Mouse (Mus musculus) kidney, postnatal 36 days (tissue): ENCODE data around the gene Myocd.

Source experiments
- DNase-seq, 2 experiments: peaks; one replicate each; pipeline ENCODE4 v3.0.0; 2021 to 2022; ENCODE audit warnings: mixed read lengths in 2 of 2

Gene Myocd

DNA sequence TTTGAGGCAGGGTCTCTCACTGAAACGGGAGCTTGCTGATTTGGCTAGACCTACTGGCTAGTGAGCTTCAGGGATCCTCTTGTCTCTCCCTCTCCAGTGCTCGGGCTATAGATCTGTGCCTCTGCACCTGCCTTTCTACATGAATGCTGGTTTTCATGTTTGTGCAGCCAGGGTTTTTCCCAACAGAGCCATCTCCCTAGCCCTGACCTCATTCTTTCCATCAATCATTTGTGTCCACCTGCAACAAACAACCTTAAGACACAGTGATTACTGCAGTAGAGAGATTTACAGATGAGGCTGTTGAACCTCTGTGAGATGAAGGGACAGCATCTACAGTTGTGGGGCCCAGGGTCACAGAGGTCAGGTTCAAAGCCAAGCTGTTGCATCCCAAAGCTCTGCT, 56.0 kb downstream of the Myocd start:
- DNase-seq = no peak

DNA sequence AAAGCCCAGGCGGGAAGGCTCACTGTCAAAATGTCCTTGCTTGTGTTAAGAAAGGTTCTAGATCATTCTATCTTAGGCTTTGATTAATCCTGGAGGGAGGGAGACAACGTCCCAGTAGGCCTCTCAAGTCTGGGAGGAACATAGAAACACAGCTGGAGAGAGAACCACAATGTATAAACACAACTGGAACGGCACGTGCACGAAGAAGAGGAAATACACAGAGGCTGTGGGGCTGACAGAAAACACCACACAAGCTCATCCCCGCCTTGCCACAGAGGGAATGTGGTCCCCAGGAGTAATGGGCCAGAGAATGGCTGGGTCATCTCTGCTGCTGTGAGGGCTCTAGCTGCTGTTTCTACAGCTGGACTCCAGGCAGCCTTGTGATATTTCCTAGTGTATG, 58.1 kb downstream of the Myocd start:
- DNase-seq = no peak

DNA sequence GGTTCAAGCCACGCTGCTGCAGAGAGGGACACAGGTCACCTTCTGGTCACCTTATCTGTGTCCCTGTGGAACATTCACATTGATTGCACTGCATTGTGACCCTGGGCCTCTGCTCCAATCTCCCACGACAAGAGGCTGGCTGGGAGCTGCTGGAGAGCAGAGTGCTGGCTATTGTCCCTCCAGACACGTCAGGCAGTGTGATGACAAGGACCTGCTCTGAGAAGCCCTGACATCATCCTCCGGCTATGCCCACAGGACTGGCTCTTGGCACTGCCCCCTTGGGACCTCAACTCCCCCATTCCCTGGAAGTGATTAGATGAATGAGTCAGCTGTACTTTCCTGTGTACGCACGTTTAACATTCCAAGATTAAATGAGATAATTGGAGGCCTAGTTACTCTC, 60.3 kb downstream of the Myocd start:
- DNase-seq = no peak

DNA sequence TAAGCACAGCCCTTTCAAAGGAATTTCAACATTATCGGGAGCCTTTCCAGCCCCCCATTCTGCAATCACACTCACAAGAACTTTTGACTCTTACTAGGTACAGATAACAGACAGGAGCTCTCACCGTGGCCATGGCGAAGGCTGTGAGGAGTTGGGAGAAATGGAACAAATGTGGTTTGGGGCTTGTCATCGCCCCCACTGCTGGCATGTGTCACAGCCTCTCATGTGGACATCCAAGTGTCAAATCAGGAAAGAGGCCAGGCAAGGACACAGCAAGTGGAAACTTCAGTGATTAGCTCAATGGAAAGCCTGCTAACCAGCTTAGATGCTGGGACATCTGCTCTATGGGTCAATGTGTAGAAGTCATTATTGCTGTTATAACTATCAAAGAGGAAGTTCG, 64.5 kb downstream of the Myocd start:
- no peak for DNase-seq

DNA sequence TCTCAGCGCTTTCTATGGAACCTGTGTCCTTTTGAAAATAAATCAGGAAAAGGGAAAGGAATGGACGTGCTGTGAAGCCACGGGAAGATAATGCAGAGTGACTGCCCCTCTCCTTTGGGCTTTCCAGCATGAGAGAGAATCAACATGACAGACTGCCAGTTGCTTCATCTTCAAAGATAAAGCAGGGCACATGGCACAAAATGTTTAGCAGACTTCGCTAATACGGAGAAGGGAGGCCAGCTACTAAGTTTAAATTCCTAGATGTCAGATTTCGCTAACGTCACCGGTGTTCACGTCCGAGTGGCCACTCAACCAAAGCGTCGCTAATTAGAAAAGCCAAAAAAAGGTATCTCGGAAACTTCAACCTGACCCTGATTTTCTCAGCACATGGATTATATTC, 65.1 kb downstream of the Myocd start:
- DNase-seq = no peak

DNA sequence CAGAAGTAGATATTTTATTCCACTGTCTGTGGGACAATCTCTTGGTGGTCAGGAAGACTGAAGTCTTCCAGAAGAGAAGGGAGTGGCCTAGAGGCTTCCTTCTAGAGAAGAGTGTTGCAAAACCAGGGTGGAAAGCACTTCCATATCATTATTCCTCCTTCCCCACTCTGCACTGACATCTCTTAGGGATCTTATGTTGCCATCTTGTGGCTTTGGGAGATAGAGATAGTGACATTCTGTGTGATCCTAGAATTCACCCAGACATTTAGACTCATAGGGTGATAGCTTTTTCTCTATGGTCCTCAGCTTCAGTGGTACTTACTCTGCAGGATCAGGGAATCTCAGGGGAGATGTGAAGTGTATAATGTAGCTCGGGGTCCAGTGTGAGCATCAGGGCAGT, 66.8 kb downstream of the Myocd start:
- DNase-seq = no peak

DNA sequence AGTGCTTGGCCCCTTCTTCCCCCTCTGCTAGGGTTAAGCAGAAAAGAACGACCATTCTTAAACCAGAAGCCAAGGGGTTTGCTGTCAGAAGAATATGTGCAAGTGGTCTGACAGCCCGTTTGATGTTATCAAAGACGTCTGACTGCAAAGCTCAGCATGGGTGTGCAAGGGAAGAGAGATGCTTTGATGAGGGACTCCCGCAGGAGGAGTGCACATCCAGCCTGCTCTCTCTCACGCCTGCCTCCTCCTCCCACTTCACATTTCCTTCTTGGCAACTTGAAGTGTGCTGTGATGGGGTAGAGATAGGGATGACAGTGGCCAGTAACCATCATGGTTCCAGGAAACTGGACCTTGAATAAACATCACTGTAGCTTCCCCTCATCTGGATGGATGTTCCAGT, 67.6 kb downstream of the Myocd start:
- DNase-seq = no peak

DNA sequence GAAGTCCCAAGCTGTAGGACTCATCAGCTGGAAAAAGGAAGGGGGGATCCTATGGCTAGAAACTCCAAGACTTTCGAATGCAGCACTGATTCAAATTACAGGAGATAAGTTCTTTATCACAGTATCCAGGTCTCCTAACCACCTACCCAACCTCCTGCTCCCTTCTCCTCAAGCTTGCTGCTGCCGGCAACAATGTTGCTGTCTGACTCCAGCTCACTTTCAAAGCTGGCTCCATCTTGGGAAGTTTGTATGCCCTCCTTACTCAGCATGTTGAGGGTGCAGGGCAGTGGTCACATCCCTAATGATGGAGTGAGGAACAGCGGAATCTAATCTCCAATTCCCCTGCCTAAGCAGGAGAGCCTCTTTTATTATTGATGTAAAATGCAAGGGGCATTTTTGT, 71.8 kb downstream of the Myocd start:
- no peak for DNase-seq

DNA sequence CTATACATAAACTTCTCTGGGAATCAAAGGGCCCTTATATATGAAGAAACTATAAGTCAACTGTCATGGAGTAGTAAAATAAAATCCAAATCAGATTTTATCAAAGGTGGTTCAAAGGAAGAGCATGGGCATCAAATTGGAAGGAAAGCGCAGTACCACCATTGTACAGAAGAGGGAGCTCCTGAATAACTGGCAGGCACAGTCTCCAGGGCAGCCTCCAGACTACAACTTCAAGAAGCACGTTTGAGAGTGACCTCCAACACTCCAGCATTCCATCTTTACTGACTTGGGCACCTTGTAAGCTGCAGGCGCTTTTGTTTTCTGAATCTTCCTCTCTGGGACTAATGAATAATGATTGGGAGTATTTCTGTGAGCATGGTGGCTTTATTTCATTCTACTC, 72.5 kb downstream of the Myocd start:
- DNase-seq = peak; percentile 66 to 87

DNA sequence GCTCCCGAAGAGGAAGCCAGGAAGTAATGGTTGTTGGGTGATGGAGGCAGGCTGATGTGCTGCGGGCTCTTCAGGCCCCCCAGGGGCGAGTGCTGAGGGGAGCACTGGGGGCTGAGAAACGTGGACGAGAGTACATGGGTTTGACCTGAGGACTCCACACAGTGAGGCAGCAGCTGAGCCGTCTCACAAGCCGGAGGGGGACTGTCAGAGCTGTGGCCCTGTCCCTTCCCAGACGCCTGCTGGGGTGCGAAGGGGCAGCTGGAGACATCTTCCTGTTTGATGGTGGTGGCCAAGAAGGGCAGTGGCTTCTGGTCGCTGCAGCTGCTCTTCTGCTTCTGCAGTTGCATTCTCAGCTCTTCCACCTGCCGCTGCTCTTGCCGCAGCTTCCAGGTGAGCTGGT, 82.8 kb downstream of the Myocd start:
- DNase-seq = peak in 1 of 2 experiments; percentile 5

DNA sequence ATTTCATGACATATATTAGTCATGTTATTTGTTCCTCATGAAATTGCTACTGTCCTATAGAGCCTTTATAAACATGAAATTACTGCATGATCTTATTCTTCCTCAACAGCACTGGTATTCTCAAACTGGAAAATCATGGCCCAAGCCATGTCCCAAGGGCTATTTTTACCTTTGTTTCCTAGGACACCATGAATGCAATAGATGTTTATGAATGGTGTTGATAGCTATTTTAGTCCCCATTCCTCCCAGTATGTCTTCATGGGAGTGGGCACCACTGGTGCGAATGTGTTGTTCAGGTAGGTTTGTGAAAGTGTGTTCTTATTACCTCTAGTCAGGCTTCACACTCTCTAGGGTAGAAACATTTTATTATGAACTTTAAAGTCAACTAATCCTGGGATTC, 84.7 kb downstream of the Myocd start:
- no peak for DNase-seq

DNA sequence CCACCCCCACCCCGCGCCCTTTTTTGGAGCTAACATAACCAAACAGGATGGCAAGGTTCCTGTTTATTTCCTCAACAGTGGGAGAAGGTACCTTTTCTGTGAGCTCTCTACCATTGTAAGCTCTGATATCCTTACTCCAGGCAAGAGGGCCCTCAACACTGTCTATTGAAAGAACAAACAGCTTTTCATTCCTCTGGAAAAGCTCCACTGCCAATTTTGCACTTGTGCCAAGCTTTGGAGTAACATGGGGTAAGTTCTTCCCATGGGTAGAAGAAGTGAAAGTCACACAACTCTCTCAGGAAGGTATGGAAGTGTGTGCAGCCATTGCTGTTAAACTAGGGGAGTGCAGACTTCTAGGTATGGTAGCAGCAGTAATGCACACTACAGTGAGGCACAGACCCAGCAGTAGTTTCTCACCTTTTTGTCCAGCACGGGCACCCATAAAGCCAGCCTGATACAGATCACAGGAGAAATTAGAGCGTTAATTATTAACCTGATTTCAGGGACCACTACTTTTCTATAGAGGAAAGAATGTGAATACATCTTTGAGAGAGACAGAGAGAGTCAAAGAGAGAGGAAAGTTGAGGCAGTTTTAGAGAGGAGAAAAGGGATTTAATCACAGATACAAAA, 99.6 kb downstream of the Myocd start:
- peak; percentile 13 to 42 for DNase-seq

DNA sequence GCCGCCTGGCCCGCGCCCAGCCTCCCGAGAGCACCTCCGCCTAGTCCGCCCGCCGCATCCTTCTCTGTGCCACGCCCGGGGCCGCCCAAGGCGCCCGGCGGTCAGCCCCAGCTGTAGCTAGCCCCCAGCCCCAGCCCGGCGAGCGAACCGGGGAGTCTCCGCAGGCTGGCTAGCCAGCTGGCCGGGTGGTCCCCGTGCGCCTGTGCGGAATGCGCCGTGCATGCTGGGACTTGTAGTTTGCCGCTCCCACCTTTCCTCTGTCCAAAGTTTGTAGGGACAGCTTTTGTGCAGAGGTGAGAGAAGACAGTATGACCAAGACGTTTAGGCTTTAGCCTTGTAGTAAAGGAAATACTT, 107.0 kb downstream of the Myocd start, which contains the start of gene Arhgap44:
TSS of gene Arhgap44 (minus strand) at position 195 of the 354 bp plus-strand sequence.
- DNase-seq = peak; percentile 74 to 85

DNA sequence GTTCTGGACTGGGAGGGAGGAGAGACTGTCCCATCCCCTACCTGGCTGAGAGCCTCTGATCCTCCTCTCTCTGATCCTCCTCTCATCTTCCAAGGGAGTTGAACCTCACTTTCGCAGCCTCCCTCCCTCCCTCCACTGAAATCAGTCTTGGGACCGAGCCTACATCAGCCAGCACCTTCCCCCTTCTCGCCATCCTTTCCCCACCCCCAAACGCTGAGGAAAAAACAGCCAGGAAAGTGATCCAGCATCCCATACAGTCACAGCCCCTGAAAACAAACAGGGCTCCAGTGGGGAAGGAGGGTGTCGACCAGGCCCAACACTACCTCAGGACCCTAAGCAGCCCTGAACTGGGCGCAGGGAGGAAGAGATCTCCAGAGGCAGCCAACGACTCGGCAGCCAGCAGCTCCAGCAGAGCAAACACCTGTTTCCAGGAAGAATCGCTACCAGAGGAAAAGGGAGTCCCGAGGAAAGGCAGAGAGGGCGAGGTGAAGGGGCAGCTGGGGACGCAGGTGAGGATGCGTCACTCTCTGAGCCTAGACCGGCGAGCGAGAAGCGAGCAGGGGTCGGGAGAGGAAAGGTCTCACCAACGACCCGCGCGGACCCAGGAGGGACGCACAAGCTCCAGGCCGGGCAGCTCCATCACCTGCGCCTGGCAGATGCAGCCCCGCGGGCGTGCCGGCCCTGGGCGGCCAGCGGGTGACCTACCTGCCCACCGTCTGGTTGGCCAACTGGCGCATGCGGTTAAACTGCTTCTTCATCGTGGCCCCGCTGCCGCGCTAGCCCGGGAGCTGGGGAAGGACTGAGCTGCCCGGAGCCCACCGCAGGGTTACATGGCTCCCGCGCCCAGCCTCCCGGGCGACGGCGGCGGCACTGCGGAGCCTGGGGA, 107.7 kb downstream of the Myocd start:
- DNase-seq = peak in 1 of 2 experiments; percentile 48

DNA sequence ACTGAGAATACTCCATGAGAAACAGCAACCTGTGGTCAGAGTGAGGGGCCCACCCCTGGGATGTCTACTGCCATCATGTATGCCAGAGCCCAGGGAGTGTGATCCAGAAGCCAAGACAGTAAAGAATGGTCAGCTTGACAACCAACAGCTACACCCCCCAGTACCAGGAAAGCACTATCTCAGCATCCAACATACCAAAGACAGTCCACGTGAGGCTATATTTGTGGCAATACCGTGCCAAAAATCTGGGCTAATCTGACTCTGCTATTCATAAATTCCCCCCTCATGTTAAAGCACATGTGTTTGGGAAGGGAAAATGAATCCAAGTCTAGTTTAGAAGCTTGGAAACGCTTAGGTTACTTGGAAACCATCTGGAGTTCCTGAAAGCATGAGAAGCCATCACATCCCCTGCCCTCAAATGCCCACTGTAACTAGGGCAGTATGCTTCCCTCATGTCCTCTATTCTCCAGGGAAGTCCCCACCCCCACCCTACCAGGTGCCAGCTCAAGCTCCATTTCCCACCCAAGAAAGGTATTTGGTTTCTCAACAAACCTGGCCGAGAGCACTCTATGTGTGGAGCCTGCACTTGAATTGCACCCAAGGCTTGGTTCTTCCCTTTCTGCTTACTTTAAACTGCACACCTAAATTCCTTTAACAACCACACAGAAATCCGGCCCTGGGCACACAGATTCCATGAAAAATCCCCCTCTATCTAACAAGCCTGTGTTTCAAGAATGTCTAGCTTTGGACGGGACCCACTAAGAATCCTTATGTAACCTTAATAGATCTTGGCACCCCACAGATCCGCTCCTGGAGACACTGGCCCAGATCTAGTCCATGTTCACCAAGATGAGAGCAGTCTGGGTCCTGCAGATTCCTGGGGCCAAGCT, 108.6 kb downstream of the Myocd start:
- DNase-seq = no peak

DNA sequence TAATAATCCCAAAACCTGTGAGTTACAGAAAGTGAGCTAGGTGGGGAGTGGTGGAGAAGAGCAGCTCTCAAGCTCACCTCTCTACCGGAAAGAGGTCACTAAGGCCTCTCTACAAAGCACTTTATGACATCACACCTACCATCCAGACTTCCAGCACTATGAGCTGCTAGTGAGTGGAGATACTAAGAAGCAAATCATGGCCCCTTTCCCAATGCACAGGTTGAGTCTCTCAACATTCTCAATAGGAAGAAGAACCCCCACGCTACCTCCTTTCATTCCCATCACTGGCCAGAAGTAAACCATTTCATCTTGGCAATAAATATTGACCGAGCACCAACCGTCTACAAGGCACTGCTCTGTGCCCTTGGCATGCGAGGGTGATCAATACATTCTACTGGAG, 110.0 kb downstream of the Myocd start, which contains the start of gene 1700086D15Rik:
TSS of gene 1700086D15Rik (minus strand) at position 101 of the 400 bp plus-strand sequence.
- no peak for DNase-seq

DNA sequence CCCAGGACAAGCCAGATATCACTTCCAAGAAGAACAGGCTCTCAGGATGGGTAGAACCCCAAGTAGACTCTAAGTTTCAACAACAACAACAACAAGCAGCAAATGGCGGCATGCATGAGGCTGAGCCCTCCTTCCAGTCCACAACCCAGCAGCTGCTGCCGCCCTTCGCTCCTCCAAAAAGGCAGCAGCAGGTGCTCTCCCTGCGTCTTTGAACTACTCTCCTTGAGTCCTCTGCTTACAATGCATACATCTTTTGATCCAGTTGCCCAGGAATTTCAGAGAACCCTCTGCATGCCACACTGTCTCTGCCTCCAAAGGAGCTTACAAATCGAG, 111.2 kb downstream of the Myocd start:
- DNase-seq = no peak

DNA sequence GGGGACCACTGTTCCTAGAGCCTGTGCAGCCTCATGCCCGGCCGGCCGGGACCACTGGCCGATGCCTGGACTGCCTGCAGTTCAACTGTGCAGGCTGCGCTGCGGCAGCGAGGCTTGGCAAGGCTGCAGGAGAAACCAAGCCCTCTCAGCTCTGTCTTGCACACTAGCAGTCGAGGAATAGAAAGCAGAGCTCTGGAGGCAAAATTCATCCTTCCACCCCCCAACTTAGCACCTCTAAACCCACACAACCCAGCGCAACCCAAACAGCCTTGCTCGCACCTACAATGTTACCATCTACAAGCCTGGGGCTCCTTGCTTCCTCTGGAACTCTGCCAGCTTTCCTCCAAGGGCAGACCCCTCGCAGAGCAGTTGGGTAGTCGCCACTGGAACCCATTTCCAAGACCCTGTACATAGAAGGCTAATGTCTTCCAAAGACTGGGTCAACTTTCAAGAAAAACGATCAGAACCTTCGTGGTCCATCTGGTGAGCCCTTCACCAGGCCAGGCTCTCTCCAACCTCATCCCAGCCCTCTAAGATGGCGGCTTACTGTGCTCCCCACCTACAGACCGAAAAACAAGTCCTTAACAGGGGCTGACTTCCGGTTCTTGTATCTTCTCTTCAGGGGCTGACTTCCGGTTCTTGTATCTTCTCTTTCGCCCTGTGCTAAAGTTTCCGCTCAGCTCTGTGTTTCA, 111.7 kb downstream of the Myocd start:
- no peak for DNase-seq

DNA sequence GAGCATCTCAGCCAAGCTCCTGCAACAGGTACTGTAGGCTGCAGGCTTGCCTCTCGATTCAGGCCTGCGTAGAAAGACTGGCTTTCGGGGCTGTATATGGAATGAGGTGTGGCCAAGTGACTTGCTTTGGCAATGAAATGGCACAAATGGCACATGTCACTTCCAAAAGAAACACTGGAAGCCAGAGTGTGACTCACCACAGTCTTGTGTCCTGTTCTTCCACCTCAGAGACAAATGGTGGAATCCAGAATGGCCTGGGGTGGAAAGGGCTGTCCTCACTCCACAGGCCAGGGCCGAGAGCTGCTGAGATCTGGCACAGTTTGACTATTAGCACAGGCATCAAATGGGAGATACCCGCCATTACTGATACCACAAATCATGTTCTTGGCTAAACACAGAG, 116.8 kb downstream of the Myocd start:
- no peak for DNase-seq

DNA sequence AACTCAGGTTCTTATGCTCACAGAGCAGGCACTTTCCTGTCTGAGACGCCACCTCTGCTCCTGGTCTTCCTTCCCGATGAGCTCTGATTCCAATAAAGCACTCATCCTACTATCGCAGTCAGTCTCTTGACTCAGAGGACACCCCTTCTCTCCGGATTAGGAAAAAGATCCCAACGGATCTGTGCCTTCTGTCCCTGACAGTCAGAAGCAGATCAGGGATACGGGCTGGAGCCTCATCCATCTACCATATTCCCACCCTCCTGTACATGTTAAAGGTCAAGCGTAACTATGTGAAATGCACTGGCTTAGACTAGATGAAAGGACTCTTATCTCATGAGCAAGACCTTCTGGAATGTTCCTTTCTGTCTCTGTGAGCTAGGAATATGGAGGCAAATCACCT, 121.3 kb downstream of the Myocd start:
- DNase-seq = no peak

DNA sequence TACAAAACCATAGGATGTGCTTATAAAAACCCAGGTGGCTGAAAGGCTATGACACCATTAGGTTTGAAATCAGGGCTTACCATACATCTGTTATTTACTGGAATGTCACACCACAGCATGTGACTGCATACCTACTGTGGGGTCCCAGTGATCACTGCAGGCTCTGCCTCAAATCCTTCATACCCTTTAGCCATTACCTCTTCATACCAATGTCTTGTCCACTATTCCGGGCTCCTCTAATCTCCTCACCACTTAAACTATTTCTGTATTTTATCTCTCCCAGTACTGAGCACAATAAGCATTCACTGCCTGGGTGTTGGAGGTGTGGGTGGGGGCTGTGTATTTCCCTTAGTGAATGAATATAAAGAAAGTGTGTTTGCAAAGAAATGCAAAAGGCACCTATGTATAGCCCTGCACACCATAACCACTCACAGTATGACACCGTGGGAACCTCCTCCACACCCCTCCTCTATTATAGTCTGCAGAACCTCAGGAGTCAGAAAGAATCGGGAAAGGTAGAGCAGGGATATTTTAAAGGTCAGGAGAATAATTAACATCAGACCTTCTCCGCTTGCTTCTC, 126.9 kb downstream of the Myocd start:
- DNase-seq = no peak

DNA sequence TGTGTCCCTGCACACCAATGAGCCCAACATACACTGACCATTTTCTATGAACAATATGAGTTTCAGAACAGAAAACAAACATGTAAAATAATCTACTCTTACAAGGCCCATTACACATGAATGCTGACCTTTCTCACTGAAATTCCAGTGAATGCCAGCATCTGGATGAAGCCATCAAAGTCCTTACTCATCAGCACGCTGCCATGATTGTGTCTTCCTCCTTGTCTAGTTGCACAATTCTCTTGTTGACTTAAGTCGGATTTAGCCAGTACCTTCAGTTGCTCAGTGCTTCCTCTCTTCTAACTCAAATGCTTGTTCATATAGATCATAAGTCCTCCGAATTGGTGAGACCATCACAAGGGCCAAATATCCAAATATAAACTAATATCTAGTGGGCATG, 130.8 kb downstream of the Myocd start:
- no peak for DNase-seq
